Mouse (Mus musculus): ENCODE results near the gene Cyp4x1.

DNA sequence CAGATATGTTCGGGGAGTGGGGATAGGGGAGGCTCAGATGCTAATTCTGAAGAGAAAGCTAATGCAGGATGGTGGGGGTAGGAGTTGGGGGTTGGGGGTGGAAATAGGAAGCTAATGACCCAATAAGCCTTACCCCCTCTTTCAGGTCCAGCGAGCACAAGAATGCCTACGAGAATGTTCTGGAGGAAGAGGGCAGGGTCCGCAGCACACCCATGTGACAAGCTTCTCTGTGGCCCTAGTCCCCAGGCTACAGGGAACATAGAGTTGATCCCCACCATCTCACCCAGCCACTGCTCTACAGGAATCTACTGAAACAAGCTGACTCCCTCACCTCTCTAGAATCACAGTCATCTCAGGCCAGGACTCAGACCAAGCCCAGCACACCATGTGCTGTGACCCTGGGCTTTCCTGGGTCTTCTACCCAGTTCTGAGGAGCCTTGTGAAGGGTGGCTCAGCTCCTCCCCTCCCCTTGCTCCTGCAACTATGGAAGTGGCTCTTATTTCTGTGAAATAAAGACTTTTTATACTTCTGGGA is 40.7 kb downstream of the Cyp4x1 start:
- TF ChIP-seq POLR2A (IDR thresholded peaks at IDR 0.05; ENCODE audit: control insufficient read depth, low read depth, low read length) (no peak), CTCF (IDR thresholded peaks at IDR 0.05; ENCODE audit: control insufficient read depth, insufficient read depth, insufficient replicate concordance, low read depth, low read length) (no peak)
